31 mouse cellular contexts compared by ENCODE assay signal in the genomic region with DNA sequence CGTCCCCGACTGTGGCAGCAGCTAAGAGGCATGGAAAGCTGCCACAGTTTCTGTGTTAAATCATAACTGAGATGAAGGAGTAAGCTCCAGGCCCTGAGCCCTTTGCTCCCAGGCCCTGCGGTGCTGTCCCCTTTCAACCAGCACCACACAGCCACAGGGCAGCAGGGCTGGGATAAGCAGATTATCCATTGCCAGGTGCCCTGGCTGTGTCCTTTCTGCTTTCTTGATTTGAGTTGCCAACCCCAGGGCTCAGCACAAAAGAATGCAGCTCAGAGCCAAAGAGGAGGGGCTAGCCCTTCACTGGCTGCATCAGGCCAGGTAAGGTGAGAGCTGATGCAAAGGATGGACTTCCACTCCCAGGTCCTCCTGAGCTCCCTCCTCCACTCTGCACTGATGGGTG. TPM values are rescaled to one million over a fixed set of nuclear protein-coding genes. Genes with fewer than 3 reads are reported as not detected.
DNase-seq lines count a peak whose midpoint lies in the region; TF ChIP-seq lines count a peak whose summit lies in the region.
"Had no signal": no experiment of that assay in that cellular context is flagged by ENCODE, and none has a peak within 500 bp of the region (broad histone marks: within the 10 kb centered on the region; RNA-seq: fewer than 3 reads in every experiment).

No protein-coding gene starts in this region.

- peak overlapping the region; percentile 92 for H3K27ac ChIP-seq in small intestine, adult 2 months (ENCODE audit: insufficient read depth, low read depth, low read length)
- H3K27ac ChIP-seq: forebrain, embryonic 15.5 days; hindbrain, embryonic 10.5 days; left cerebral cortex, adult 2 months; limb, embryonic 12.5 days; lung, embryonic 15.5 days; midbrain, embryonic 10.5 days; midbrain, embryonic 15.5 days; neural tube, embryonic 12.5 days had no signal

- no peak for TF ChIP-seq POLR2A in small intestine, adult 2 months (IDR thresholded peaks at IDR 0.05; ENCODE audit: low read depth, low read length)

- no peak overlapping the region for H3K4me3 ChIP-seq in small intestine, adult 2 months (ENCODE audit: low read depth, low read length)
- H3K4me3 ChIP-seq: forebrain, embryonic 15.5 days; hindbrain, embryonic 10.5 days; left cerebral cortex, adult 2 months; limb, embryonic 12.5 days; lung, embryonic 15.5 days; midbrain, embryonic 10.5 days; midbrain, embryonic 15.5 days; neural tube, embryonic 12.5 days had no signal

- no peak for TF ChIP-seq CTCF in small intestine, adult 2 months (IDR thresholded peaks at IDR 0.05; ENCODE audit: extremely low read depth, insufficient read length, insufficient replicate concordance, low read depth, low read length)

- no peaks in the 10 kb centered on the region for H3K27me3 ChIP-seq in small intestine, adult 2 months (ENCODE audit: control insufficient read depth, insufficient read depth, low read length)
- H3K27me3 ChIP-seq: forebrain, embryonic 15.5 days; limb, embryonic 12.5 days; lung, embryonic 15.5 days; midbrain, embryonic 15.5 days; neural tube, embryonic 12.5 days; Patski had no signal

- H3K36me3 ChIP-seq in small intestine, adult 2 months (ENCODE audit: control insufficient read depth, insufficient read depth, low read length) = no peaks in the 10 kb centered on the region
- H3K36me3 ChIP-seq: forebrain, embryonic 15.5 days; G1E; hindbrain, embryonic 10.5 days; limb, embryonic 12.5 days; lung, embryonic 15.5 days; midbrain, embryonic 10.5 days; midbrain, embryonic 15.5 days; neural tube, embryonic 12.5 days had no signal

- DNase-seq in MN1 (ENCODE audit: low spot score) = peak; percentile 35
- peak; percentile 86 to 93 for DNase-seq in kidney, adult 8-10 months
- DNase-seq in kidney, postnatal 10 days = peak; percentile 66
- DNase-seq in spleen, adult 18-20 months = no peak
- DNase-seq in gastrocnemius, postnatal 36 days = no peak
- no peak for DNase-seq in heart, adult 8-10 months (ENCODE audit: low spot score)
- DNase-seq: adrenal gland, postnatal 25 days; B cell, adult 2 months; cerebellum, adult 11-12 months; cerebellum, adult 9-11 months; heart, postnatal 14 days; right cerebral cortex, adult 18-20 months; thymus, postnatal 4 days had no signal

- intact Hi-C loops in gastrocnemius, postnatal 36 days (cut with DNase I) = no loop called here

- 53% methylated on average over 3 of the region's 3 CpGs for WGBS in small intestine, adult 2 months

- H3K4me1 ChIP-seq in small intestine, adult 2 months (ENCODE audit: control insufficient read depth, insufficient read depth, insufficient read length, low read length) = peaks cover 50% of the 10 kb centered on the region
- H3K4me1 ChIP-seq: limb, embryonic 12.5 days; lung, embryonic 15.5 days; midbrain, embryonic 10.5 days; neural tube, embryonic 12.5 days had no signal

RNA-seq across cellular contexts. Expression of a gene that starts 10.2 kb away (rescaled TPM):
- polyA plus RNA-seq in small intestine, adult 2 months (2012; rRNA removed) = 1.9 and 2.2 TPM in 2 replicates
- under 1 TPM; 0.26 to 0.42 TPM for total RNA-seq in gastrocnemius, postnatal 36 days (2021)
- total RNA-seq in heart, adult 8-10 months (2022) = under 1 TPM; 0.44 to 0.71 (median 0.65) TPM
- total RNA-seq: liver, adult 2 months; megakaryocyte progenitor cell, adult 5-6 weeks had no signal
- polyA plus RNA-seq: embryonic facial prominence, embryonic 11.5 days; G1E; heart, embryonic 14.5 days; hindbrain, embryonic 10.5 days; limb, embryonic 12.5 days; liver, adult 2 months; liver, embryonic 16.5 days; midbrain, embryonic 10.5 days; testis, adult 2 months had no signal

RNA-seq across cellular contexts. Expression of a gene that starts 31.1 kb away (rescaled TPM):
- polyA plus RNA-seq in small intestine, adult 2 months (2012; rRNA removed) = 31.0 and 82.9 TPM in 2 replicates
- 10 to 100 TPM; 15.6 to 16.9 TPM for total RNA-seq in gastrocnemius, postnatal 36 days (2021)
- total RNA-seq in heart, adult 8-10 months (2022) = 10 to 100 TPM; 19.0 to 21.4 (median 20.7) TPM

RNA-seq across cellular contexts. Expression of a gene that starts 45.2 kb away (rescaled TPM):
- polyA plus RNA-seq in small intestine, adult 2 months (2012; rRNA removed) = 3.9 and 5.4 TPM in 2 replicates
- under 1 TPM; 0.27 to 0.56 TPM for total RNA-seq in gastrocnemius, postnatal 36 days (2021)
- 1 to 10 TPM in 1 of 4 experiments, under 1 TPM in 3; 0.34 to 1.5 (median 0.49) TPM for total RNA-seq in heart, adult 8-10 months (2022)
- total RNA-seq: layer of hippocampus, postnatal 14 days had no signal

Comparison
In these comparisons a context has a peak if more than half of its experiments do, and no peak if none do; other contexts are left out.
1. DNase-seq: peak in MN1 (single experiment), kidney, adult 8-10 months (2 of 2) and kidney, postnatal 10 days (single experiment); none in spleen, adult 18-20 months (0 of 2), gastrocnemius, postnatal 36 days (0 of 2) and heart, adult 8-10 months (single experiment).